Mouse (Mus musculus): ENCODE data around the gene Carmil1. TPM values are rescaled to one million over a fixed set of nuclear protein-coding genes. Genes with fewer than 3 reads are reported as not detected.

Carmil1 gene
- total RNA-seq, 2 experiments from 2014 or later: 2.9 to 3.8 TPM

GRCm38 (mm10) chr13:24230541-24231095, 50.0 kb downstream of the Carmil1 start:
- intact Hi-C loops (cut with DNase I; ENCODE audit: low total_unique reads): no loop called here
- DNase-seq: no peak

DNA sequence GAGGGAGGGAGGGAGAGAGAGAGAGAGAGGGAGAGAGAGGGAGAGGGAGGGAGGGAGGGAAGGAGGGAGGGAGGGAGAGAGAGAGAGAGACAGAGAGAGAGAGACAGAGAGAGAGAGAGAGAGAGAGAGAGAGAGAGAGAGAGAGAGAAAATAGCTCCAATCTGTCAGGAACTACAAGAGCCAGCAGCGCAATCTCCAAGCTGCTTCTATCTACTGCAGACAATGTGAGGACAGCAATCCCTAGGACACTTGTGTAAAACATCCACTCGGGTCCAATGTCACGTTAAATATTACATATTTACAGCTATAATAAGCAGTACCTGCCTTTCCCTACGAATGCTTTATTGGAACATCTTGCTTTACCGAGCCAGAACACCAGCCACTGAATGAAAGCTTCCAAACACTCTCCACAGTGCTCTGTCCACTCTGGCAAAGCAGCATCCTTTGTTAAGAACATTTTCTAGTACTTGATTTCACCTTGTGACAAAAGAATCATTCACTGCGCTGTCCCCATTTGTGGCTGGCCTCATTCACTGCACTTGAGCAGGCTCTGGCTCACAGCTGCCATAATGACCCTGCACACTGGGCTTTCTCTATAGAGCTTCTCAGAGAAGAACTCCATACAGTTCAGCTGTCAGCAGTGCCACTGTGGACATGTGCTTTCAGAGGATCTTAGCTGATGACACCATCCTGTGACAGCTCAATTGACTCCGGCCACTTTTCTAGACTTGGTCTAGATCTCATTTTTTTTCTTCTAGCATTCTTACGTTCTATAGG, 57.0 kb downstream of the Carmil1 start:
- DNase-seq: no peak
- intact Hi-C loops (cut with DNase I; ENCODE audit: low total_unique reads): no loop called here

DNA sequence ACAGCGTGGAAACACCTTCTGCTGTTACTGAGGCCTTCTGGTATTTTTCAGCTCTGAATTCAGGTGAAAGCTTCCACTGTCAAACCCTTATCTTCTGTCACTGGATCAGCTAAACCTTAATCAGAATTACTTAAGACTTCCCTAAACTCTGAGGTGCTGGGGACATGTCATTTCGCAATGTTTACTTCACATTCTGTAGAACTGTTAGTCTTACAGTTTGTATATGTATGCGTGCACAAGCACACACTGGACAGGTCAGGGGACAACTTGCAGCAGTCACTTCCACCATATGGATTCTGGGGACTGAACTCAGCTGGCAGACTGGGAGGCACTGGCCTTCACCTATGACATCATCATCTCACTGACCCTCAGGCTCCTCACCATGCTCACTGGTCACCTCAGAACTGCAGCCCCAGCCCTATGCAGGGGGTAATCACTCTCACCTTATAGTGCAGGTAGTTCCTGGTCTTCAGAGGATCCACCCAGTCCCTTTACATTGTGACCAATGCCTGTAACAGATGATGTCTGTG, 60.1 kb downstream of the Carmil1 start:
- intact Hi-C loops (cut with DNase I; ENCODE audit: low total_unique reads): no loop called here
- no peak for DNase-seq

DNA sequence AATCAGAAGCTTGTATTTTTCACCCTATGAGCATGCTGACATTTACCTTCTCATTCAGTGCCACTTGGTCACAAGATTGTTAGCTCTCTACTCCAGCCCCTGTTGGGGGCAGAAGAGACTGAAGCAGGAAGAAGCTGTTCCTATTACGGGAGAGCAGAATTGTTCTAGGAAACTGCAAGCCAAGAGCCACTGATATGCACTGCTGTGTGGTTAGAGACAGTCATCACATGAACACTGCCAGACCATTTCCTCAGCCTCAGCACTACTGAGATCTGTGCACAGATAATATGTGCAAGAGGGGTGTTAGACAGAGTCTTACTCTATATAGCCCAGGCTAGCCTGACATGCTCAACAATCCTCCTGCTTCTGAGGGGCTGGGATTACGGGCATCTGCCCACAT, 69.4 kb downstream of the Carmil1 start:
- DNase-seq: no peak
- intact Hi-C loops (cut with DNase I; ENCODE audit: low total_unique reads): no loop called here

GRCm38 (mm10) chr13:24206097-24206496, 74.5 kb downstream of the Carmil1 start:
- no peak for DNase-seq
- intact Hi-C loops (cut with DNase I; ENCODE audit: low total_unique reads): no loop called here

DNA sequence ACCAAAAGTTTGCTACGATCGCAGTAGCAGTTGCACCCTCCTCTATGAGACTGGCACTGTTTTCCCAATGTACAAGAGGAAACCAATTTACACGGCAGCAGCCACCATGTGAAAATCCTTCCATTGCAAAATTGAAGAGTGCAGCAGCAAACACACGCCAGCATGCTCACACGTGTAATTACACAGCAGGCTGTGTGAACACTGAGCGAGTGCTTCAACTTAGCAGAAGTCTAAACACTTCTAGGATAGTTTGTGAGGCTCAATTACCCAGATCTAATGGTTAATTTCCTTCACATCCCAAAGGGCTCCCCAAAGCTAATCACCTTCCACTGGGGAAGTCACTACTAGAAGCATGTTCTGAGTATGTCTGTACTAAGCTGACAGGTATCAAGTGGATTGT, 78.3 kb downstream of the Carmil1 start:
- DNase-seq: no peak
- intact Hi-C loops (cut with DNase I; ENCODE audit: low total_unique reads): no loop called here

DNA sequence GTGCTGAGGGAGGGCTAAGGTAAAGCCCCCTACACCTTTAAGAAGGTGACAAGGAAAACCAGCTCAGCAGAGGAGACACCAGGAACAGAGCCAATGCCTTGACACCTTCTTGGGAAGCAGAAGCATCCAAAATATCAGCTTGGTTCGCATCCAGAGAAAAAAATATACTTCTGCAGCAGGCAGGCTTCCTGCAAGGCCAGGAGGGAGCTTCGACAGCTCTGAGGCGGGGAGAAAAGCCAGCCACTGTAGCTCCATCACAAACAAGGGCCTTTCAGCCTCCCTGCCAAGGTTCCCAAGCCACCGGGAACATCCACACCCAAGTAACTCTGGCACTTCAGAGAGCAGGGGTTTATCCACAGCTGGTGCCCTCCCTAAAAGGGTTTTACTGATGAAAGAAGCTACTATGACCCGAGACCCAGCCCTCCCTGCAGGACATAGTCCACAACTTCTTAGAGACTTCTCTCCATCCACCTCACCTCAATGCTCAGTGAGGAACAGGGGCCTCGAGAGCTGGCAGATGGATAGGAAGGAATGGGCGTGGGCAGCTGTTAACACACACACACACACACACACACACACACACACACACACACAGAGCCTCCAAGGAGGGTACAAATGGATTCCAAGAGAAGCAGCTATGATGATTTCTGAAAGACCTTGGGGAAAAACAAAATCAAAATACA, 80.6 kb downstream of the Carmil1 start:
- intact Hi-C loops (cut with DNase I; ENCODE audit: low total_unique reads): no loop called here
- DNase-seq: no peak

GRCm38 (mm10) chr13:24198396-24198924, 82.1 kb downstream of the Carmil1 start:
- intact Hi-C loops (cut with DNase I; ENCODE audit: low total_unique reads): no loop called here
- no peak for DNase-seq

GRCm38 (mm10) chr13:24195371-24195770, 85.2 kb downstream of the Carmil1 start:
- DNase-seq: no peak
- intact Hi-C loops (cut with DNase I; ENCODE audit: low total_unique reads): no loop called here

DNA sequence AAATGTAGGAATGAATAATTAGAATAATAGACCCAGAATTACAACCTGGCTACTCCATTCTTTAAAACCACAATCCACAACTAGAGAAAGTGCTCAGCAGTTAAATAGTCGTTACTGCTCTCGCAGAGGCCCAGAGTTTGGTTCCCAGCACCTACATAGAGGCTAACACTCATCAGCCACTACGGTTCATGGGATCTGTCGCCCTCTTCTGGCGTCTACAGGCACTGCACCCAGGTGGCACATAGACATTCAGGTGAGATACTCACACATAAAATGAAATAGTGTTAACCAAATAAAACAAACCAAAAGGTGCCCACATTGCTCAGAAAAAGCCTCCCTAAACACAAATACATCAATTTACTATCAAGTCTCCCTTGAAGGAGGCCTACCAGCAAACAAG, 86.6 kb downstream of the Carmil1 start:
- intact Hi-C loops (cut with DNase I; ENCODE audit: low total_unique reads): no loop called here
- DNase-seq: no peak

GRCm38 (mm10) chr13:24190875-24191663, 89.5 kb downstream of the Carmil1 start:
- DNase-seq: no peak
- intact Hi-C loops (cut with DNase I; ENCODE audit: low total_unique reads): no loop called here

- intact Hi-C loops (cut with DNase I; ENCODE audit: low total_unique reads): no loop called here
- DNase-seq: no peak
Measured at GRCm38 (mm10) chr13:24187026-24187425, 93.6 kb downstream of the Carmil1 start.

DNA sequence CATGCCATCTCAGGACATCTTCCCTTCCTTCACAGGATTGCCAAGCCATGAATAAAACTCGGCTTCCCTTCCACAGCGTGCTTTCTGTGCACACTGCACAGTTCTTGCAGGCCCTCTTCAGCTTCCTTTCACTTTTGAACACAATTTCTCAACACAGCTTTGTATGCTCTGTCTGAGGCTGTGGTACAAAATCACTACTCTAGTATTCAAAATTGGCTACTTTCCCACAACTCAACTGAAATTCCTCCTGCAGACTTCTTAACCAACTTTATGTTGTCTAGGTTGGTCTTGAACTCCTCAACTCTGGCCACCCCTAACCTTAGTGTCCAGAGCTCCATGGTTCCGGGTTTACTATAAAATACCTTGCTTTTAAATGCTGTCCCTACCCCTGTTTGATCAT, 95.0 kb downstream of the Carmil1 start:
- intact Hi-C loops (cut with DNase I; ENCODE audit: low total_unique reads): no loop called here
- DNase-seq: no peak

DNA sequence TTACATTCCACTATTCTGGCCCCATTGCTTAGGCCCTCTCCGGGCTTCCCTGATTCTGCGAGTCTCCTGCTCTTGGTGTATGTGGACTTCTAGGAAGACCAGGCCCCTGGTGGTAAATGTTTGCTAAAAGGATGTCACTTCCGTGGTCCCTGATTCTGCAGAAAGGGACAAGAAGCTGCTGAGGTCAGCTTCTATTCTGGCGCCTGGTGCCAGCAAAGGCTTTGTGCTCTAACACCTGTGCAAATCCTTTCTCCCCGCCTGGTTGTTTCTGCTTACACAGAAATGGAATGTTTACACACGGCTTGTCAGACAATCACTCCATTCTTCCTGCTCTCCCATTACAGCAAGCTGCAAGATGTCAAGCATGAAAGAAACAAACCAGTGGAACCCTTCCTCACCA, 97.7 kb downstream of the Carmil1 start:
- intact Hi-C loops (cut with DNase I; ENCODE audit: low total_unique reads): no loop called here
- DNase-seq: no peak

DNA sequence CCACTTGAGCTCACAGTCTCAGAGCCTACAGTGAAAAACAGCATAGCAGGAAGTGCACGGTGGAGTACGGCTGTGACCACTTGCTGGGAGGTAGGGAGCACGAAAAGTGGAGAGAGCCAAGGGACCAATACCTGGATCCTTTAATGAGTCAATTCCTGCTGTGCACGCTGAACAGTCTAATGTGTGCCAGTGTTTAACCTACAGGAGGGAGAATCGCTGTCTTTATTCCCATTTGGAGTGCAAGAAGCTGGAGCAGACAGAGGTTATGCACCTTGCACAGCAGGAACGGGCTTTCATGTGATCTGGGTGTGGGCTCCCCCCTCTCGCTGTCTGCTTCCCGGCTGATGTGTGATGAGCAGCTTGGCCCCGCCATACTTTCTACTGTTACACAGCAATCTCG, 101.1 kb downstream of the Carmil1 start:
- intact Hi-C loops (cut with DNase I; ENCODE audit: low total_unique reads): no loop called here
- no peak for DNase-seq

DNA sequence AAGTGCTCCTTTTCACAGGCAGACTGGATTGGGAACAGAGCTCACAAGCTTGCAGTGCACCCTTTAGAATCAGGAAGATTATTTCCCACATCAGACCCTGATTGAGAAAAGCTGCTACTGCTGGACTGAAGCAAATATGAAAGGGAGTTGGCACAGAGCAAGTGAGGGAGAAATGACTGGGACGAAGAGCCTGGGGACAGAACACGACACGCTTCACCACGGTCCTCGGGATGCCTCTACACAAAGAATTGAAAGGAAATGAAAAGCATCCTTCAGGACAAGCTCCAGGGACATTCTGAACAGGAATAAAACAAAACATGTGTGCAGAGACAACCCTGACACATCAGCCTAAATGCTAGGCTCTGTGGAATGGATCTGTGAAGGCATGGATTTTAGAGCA, 103.0 kb downstream of the Carmil1 start:
- no peak for DNase-seq
- intact Hi-C loops (cut with DNase I; ENCODE audit: low total_unique reads): no loop called here

GRCm38 (mm10) chr13:24176835-24177234, 103.8 kb downstream of the Carmil1 start:
- DNase-seq: no peak
- intact Hi-C loops (cut with DNase I; ENCODE audit: low total_unique reads): no loop called here

GRCm38 (mm10) chr13:24169658-24170057, 110.9 kb downstream of the Carmil1 start:
- intact Hi-C loops (cut with DNase I; ENCODE audit: low total_unique reads): no loop called here
- no peak for DNase-seq

- intact Hi-C loops (cut with DNase I; ENCODE audit: low total_unique reads): no loop called here
- DNase-seq: no peak
Measured at GRCm38 (mm10) chr13:24163368-24163767, 117.2 kb downstream of the Carmil1 start.

- DNase-seq: no peak
- intact Hi-C loops (cut with DNase I; ENCODE audit: low total_unique reads): no loop called here
Measured at GRCm38 (mm10) chr13:24161105-24161504, 119.5 kb downstream of the Carmil1 start.
